Mouse (Mus musculus) midbrain, embryonic 11.5 days (tissue): ENCODE measurements around the gene Slc25a48. TPM values are rescaled to one million over a fixed set of nuclear protein-coding genes. Genes with fewer than 3 reads are reported as not detected.

Experiments
- ATAC-seq: fragments of 200-750 bp; cut with Nextera tagmentation; 2 replicates; pipeline ENCODE4 v1.8.0; 2017; ENCODE audit warnings: moderate TSS enrichment, moderate library complexity; ENCODE audit not compliant: low FRiP score
- DNase-seq: peaks from one replicate; pipeline ENCODE4 v3.0.0; 2015; ENCODE audit warnings: low spot score; ENCODE audit errors: missing footprints
- H3K27ac ChIP-seq: fragments of 300-500 bp; sonication (generic); 2 replicates; pipeline ENCODE4 v1.5.1; 2014; ENCODE audit warnings: low read depth, low read length
- H3K27me3 ChIP-seq: fragments of 300-500 bp; sonication (generic); 2 replicates; pipeline ENCODE4 v1.6.1; 2014; ENCODE audit warnings: mild to moderate bottlenecking, low read length, moderate library complexity, mixed read lengths; ENCODE audit not compliant: control insufficient read depth, insufficient read depth
- H3K36me3 ChIP-seq: fragments of 300-500 bp; sonication (generic); 2 replicates; pipeline ENCODE4 v1.6.1; 2014; ENCODE audit warnings: mild to moderate bottlenecking, low read length, moderate library complexity, mixed read lengths; ENCODE audit not compliant: control insufficient read depth, insufficient read depth
- H3K4me1 ChIP-seq: fragments of 300-500 bp; sonication (generic); 2 replicates; pipeline ENCODE4 v1.6.1; 2014; ENCODE audit warnings: low read length; ENCODE audit not compliant: control insufficient read depth, insufficient read depth
- H3K4me2 ChIP-seq: fragments of 300-500 bp; sonication (generic); 2 replicates; pipeline ENCODE4 v1.6.1; 2014; ENCODE audit warnings: mild to moderate bottlenecking, moderate library complexity
- H3K4me3 ChIP-seq: fragments of 300-500 bp; sonication (generic); 2 replicates; pipeline ENCODE4 v1.5.1; 2014; ENCODE audit warnings: low read depth, low read length
- H3K9ac ChIP-seq: fragments of 300-500 bp; sonication (generic); 2 replicates; pipeline ENCODE4 v1.6.1; 2014; ENCODE audit warnings: low read length
- H3K9me3 ChIP-seq: fragments of 300-500 bp; sonication (generic); 2 replicates; pipeline ENCODE4 v1.6.1; 2016; ENCODE audit warnings: low read length; ENCODE audit not compliant: control insufficient read depth
- WGBS: fragments of 180-500 bp; shearing (Covaris S2); extraction: QIAGEN DNeasy Blood & Tissue Kit; methylation state at CpG from one replicate; pipeline ENCODE4 v1.1.7; 2014; 5-methylcytosine and 5-hydroxymethylcytosine counted together
- polyA plus RNA-seq: library from polyadenylated mRNA; unstranded; fragments of >200 nt; fragmentation: Nextera tagmentation; extraction: Ambion mirVana; gene quantifications from 2 replicates; pipeline ENCODE4 v1.2.1, GENCODE M21; 2014

The Slc25a48 gene
- polyA plus RNA-seq, 1 experiment from 2014 or later = not detected

- 82% methylated on average over 3 of the region's 3 CpGs for WGBS
Observed at GRCm38 (mm10) chr13:56482146-56482545, 44.0 kb downstream of the Slc25a48 start, which contains the start of gene Il9. Gene Il9 (minus strand): TSS chr13:56482246.

DNA sequence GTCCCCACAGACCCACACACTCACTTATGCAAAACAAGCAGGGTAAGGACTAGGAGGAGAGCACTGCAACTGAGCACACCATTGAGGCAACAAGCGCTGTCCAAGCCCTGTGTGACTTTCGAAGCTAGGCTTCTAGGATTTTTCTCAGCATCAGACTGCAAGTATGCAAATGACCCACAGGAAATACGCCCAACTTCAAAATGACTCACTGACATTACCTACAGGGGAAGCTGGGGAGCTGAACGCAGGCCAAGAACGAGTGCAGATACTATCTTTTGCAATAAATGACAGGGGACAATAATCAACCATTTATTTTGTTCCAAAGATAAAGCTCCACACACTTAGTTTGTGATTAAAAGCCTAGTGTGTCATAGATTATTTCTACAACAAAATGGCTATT lies 49.9 kb downstream of the Slc25a48 start:
- Histone ChIP-seq H3K9me3 (no peaks in the 10 kb centered on the region), H3K36me3 (no peaks in the 10 kb centered on the region), H3K9ac (no peak overlapping the region), H3K4me2 (no peak overlapping the region), H3K4me3 (no peak overlapping the region), H3K27ac (no peak overlapping the region), H3K4me1 (no peaks in the 10 kb centered on the region), H3K27me3 (no peaks in the 10 kb centered on the region)
- ATAC-seq (no peak), DNase-seq (no peak)
- whole genome bisulfite sequencing = 78% methylated on average over 5 of the region's 5 CpGs

More at GRCm38 (mm10) chr13:56482146-56482545, 44.0 kb downstream of the Slc25a48 start, which contains the start of gene Il9:
- no peak within 1 kb of the TSS for H3K27ac ChIP-seq
- DNase-seq (no peak), ATAC-seq (no peak)
- H3K4me3 ChIP-seq = no peak within 1 kb of the TSS
- no peak within 1 kb of the TSS for H3K9ac ChIP-seq
- H3K36me3 ChIP-seq = no peaks in the 10 kb centered on the region
- no peaks in the 10 kb centered on the region for H3K9me3 ChIP-seq
- H3K27me3 ChIP-seq = no peaks in the 10 kb centered on the region
- H3K4me1 ChIP-seq = no peaks in the 10 kb centered on the region
- no peak within 1 kb of the TSS for H3K4me2 ChIP-seq

DNA sequence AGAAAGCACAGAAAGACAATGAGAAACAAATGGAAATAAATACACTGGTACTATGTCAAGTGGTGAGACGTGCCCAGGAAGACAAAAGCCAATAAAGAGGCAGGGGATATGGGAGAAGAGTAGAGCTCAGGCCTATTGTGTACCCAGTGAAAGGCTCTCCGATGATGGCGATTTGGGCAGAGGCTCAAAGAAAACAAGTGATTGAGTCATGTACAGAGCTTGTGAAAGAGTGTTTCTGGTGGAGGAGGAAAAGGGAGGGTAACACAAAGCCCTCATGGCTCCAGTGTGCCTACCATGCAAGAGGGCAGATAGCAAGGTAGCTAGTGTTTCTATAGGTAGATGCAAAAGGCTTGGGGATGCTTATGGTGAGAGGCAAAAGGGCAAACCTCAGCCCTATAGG lies 56.3 kb downstream of the Slc25a48 start:
- Histone ChIP-seq H3K27me3 (no peaks in the 10 kb centered on the region), H3K9me3 (no peaks in the 10 kb centered on the region), H3K4me2 (no peak overlapping the region), H3K36me3 (no peaks in the 10 kb centered on the region), H3K4me1 (no peaks in the 10 kb centered on the region), H3K4me3 (no peak overlapping the region), H3K27ac (no peak overlapping the region), H3K9ac (no peak overlapping the region)
- 51% methylated on average over 3 of the region's 3 CpGs for WGBS
- DNase-seq (no peak), ATAC-seq (no peak)

DNA sequence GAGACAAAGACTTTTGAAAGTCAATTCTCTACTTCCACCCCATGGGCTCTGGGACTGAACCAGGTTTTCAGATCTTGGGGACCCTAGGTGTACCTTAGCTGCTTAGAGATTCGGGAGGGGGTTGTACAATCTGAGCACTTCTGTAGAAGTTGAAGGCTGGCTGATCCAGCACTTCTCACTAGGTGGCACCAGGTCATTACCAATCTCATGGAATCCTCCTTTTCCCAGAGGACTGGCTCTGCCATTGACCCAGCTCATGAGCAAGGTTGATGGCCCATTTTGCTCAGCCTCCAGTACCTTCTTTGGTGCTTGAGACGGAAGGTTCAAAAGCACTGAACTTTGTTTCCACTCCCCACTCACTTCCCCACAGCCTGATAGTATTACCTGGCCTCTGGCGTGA lies 62.0 kb downstream of the Slc25a48 start:
- no peak for ATAC-seq
- H3K9me3 ChIP-seq = no peaks in the 10 kb centered on the region
- no peaks in the 10 kb centered on the region for H3K36me3 ChIP-seq
- no peak for DNase-seq
- H3K27ac ChIP-seq = no peak overlapping the region
- no peaks in the 10 kb centered on the region for H3K4me1 ChIP-seq
- no peak overlapping the region for H3K4me3 ChIP-seq
- no peak overlapping the region for H3K9ac ChIP-seq
- no peaks in the 10 kb centered on the region for H3K27me3 ChIP-seq
- whole genome bisulfite sequencing = 72% methylated on average over 3 of the region's 3 CpGs
- no peak overlapping the region for H3K4me2 ChIP-seq

DNA sequence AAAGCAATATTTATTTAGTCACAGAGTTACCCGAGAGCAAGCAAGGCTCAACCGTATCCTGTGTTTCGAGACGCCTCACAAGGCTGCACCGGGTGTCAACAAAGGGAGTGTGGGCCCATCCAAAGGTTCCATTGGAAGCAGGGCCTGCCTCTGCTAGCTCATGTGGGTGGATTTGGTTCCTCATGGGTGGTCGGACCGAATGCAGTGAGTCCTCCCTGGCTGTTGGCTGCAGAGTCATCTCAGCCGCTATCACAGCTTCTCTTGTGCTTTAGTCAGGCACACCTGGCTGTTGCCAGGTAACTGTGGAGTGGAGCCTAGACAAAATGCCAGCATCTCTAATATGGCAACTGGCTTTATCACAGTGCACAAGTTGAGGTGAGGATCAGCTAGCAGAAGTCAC lies 62.5 kb downstream of the Slc25a48 start:
- Histone ChIP-seq H3K9ac (no peak overlapping the region), H3K9me3 (no peaks in the 10 kb centered on the region), H3K27me3 (no peaks in the 10 kb centered on the region), H3K4me2 (no peak overlapping the region), H3K4me3 (no peak overlapping the region), H3K36me3 (no peaks in the 10 kb centered on the region), H3K27ac (no peak overlapping the region), H3K4me1 (no peaks in the 10 kb centered on the region)
- 91% methylated on average over 8 of the region's 8 CpGs for WGBS
- no peak for DNase-seq
- no peak for ATAC-seq

DNA sequence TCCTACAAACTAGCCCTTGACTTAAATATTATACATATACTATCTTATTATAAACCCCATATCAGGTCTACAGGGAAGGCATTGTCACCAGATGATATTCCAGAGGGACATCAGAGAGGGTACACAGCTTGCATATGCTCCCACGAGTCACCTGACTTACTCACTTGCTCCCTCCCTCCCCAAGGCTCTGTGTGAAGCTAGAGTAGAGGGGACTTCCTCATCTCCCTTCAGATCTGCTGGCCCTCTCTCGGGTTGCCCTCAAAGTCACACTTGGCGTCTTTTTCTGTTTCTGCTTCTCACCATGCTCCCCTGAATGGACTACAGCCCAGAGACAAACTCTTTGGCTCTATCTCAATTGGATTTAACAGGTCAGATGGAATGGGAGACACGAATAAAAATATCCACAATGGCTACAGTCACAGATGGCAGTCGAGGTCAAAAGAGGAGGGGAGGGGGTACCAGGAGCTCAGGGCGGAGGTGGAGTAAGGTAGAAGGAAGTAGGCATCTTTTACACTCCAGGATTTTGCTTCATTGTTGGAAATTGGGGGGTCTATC lies 63.8 kb downstream of the Slc25a48 start:
- Histone ChIP-seq H3K9ac (no peak overlapping the region), H3K27me3 (no peaks in the 10 kb centered on the region), H3K27ac (no peak overlapping the region), H3K4me1 (no peaks in the 10 kb centered on the region), H3K4me3 (no peak overlapping the region), H3K36me3 (no peaks in the 10 kb centered on the region), H3K4me2 (no peak overlapping the region), H3K9me3 (no peaks in the 10 kb centered on the region)
- 77% methylated on average over 6 of the region's 6 CpGs for WGBS
- ATAC-seq (no peak), DNase-seq (no peak)

DNA sequence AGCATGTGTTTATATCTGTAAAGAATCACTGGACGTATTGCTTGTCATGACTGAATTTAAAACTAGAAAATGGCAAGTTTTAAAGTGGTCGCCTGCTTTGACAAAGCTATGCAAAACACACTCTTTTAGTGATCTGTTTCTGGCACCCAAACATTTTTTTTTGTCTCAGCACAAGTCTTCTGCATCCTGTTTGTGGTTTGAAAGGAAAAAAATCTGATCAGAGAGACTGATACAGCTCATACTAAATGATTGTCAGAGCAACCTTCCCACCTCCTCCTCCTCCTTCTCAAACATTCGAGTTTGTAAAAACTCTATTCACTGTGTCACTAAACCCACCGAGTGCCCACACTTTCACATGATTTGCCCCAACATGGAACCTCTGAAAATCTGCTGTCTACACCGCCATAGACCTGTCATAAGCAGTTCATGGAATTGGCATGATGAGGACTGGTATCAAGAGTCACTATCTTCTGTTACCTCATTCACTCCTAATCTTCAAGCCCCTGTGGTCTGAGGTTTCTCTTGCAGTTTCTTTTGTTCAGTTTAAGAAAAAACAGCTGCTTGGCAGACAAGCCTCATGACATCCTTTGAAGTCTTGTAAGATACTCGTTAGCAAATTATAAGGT lies 68.8 kb downstream of the Slc25a48 start:
- DNase-seq = no peak
- Histone ChIP-seq H3K4me1 (no peaks in the 10 kb centered on the region), H3K9ac (no peak overlapping the region), H3K27me3 (no peaks in the 10 kb centered on the region), H3K27ac (no peak overlapping the region), H3K9me3 (no peaks in the 10 kb centered on the region), H3K4me2 (no peak overlapping the region), H3K36me3 (no peaks in the 10 kb centered on the region), H3K4me3 (no peak overlapping the region)
- WGBS = 87% methylated on average over 6 of the region's 6 CpGs
- no peak for ATAC-seq

GRCm38 (mm10) chr13:56509796-56510195 lies 71.6 kb downstream of the Slc25a48 start:
- Histone ChIP-seq H3K27ac (no peak overlapping the region), H3K4me2 (no peak overlapping the region), H3K36me3 (no peaks in the 10 kb centered on the region), H3K4me1 (no peaks in the 10 kb centered on the region), H3K27me3 (no peaks in the 10 kb centered on the region), H3K9ac (no peak overlapping the region), H3K9me3 (no peaks in the 10 kb centered on the region), H3K4me3 (no peak overlapping the region)
- no peak for DNase-seq
- ATAC-seq = no peak
- WGBS = 78% methylated on average over 2 of the region's 2 CpGs

- DNase-seq = no peak
- H3K4me2 ChIP-seq = no peak overlapping the region
- H3K27me3 ChIP-seq = no peaks in the 10 kb centered on the region
- H3K9ac ChIP-seq = no peak overlapping the region
- no peak overlapping the region for H3K27ac ChIP-seq
- H3K36me3 ChIP-seq = no peaks in the 10 kb centered on the region
- no peak overlapping the region for H3K4me3 ChIP-seq
- peaks cover 3% of the 10 kb centered on the region; the same call in 1 of the 2 replicates for H3K4me1 ChIP-seq
- H3K9me3 ChIP-seq = no peaks in the 10 kb centered on the region
- ATAC-seq = no peak
Observed at GRCm38 (mm10) chr13:56513595-56513994, 75.4 kb downstream of the Slc25a48 start.
